Mouse (Mus musculus) heart, postnatal 0 days (tissue): ENCODE data around the gene Cbl. TPM values are rescaled to one million over a fixed set of nuclear protein-coding genes. Genes with fewer than 3 reads are reported as not detected.

Source experiments
- ATAC-seq: fragments of 200-750 bp; cut with Nextera tagmentation; 2 replicates; pipeline ENCODE4 v1.8.0; 2017; ENCODE audit warnings: low read depth, moderate number of reproducible peaks, moderate library complexity; ENCODE audit not compliant: insufficient read depth
- DNase-seq: peaks from one replicate; pipeline ENCODE4 v3.0.0-alpha.2; 2016; ENCODE audit warnings: low spot score
- H3K27ac ChIP-seq: fragments of 300-500 bp; sonication (generic); 2 replicates; pipeline ENCODE4 v1.5.1; 2014; ENCODE audit warnings: low read depth, mild to moderate bottlenecking
- H3K27me3 ChIP-seq: fragments of 300-500 bp; sonication (generic); 2 replicates; pipeline ENCODE4 v1.6.1; 2014; ENCODE audit warnings: low read length, mixed read lengths; ENCODE audit not compliant: control insufficient read depth, insufficient read depth
- H3K36me3 ChIP-seq: fragments of 300-500 bp; sonication (generic); replicated peaks from 2 replicates; pipeline ENCODE4 v1.6.1; 2014; ENCODE audit warnings: low read length, mixed read lengths; ENCODE audit not compliant: control insufficient read depth, insufficient read depth
- H3K4me1 ChIP-seq: fragments of 300-500 bp; sonication (generic); 2 replicates; pipeline ENCODE4 v1.6.1; 2014; ENCODE audit warnings: antibody characterized with exemption; ENCODE audit not compliant: control insufficient read depth, insufficient read depth
- H3K4me2 ChIP-seq: fragments of 300-500 bp; sonication (generic); 2 replicates; pipeline ENCODE4 v1.6.1; 2014; ENCODE audit warnings: low read depth, mild to moderate bottlenecking, low read length, moderate library complexity
- H3K4me3 ChIP-seq: fragments of 300-500 bp; sonication (generic); 2 replicates; pipeline ENCODE4 v1.5.1; 2014; ENCODE audit warnings: low read depth, low read length
- H3K9ac ChIP-seq: fragments of 300-500 bp; sonication (generic); replicated peaks from 2 replicates; pipeline ENCODE4 v1.6.1; 2014; ENCODE audit warnings: low read depth, low read length, mixed read lengths
- H3K9me3 ChIP-seq: fragments of 300-500 bp; sonication (generic); replicated peaks from 2 replicates; pipeline ENCODE4 v1.6.1; 2016; ENCODE audit warnings: low read length; ENCODE audit not compliant: control insufficient read depth
- CTCF ChIP-seq: IDR thresholded peaks from 2 replicates; pipeline ENCODE4 v1.5.1; 2016; ENCODE audit warnings: antibody characterized with exemption, control low read depth, low read depth
- EP300 ChIP-seq: IDR thresholded peaks from 2 replicates; pipeline ENCODE4 v1.6.1; 2016; ENCODE audit warnings: antibody characterized with exemption, low read depth
- WGBS: fragments of 180-500 bp; shearing (Covaris S2); extraction: QIAGEN DNeasy Blood & Tissue Kit; methylation state at CpG from one replicate; pipeline ENCODE4 v1.1.7; 2014; 5-methylcytosine and 5-hydroxymethylcytosine counted together
- polyA plus RNA-seq: library from polyadenylated mRNA; unstranded; fragments of >200 nt; fragmentation: Nextera tagmentation; extraction: Ambion mirVana; gene quantifications from 2 replicates; pipeline ENCODE4 v1.2.1, GENCODE M21; 2015
- total RNA-seq: library from RNA; depleted of rRNA; stranded (reverse); fragments of >200 nt; gene quantifications from 2 replicates; pipeline ENCODE4 v1.2.3, GENCODE M21; 2014; ENCODE audit warnings: low replicate concordance

Gene Cbl
- total and polyA plus RNA-seq, 2 experiments from 2014 or later = 5.2 to 17.6 TPM

DNA sequence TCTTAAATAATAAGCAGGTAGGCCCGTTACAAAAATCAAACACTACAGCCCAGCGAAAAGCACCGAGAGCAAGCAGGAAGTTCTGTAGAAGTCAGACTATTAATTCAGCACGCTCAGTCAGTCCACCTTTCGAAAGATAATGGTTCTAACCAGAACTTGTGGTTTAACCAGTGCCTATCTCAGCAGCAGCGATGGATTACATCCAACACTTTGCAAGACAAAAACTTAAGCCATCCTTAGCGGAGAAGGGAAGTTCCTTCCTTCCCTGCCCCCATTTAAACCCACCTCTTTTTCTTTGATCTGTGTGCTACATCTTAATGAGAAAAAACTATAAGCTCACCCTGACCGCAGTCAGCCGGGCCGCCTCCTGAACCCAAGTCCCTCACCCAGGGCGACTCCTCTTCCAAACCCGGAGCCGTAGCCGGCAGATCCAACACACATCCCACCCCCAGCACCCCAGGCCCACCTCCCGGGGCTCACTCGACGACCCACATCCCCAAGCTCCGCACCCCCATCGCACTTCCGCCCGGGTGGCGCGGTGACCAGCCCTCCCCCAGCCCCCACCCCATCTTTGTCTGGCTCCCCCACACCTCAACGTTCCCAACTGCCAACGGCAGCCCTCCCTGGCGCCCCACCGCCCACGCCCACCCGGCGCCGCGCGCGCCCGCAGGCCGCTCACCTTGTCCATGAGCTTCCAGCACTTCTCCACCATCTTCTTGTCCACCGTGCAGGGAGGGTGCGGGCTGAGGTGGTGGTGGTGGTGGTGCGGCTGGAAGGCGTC, 638 bp downstream of the Cbl start:
- WGBS = under 1% methylated on average over 39 of the region's 40 CpGs
- peak overlapping the region; percentile 75 for H3K4me2 ChIP-seq
- no peak for TF ChIP-seq CTCF
- TF ChIP-seq EP300 = no peak; the same call in 1 of the 2 replicates

DNA sequence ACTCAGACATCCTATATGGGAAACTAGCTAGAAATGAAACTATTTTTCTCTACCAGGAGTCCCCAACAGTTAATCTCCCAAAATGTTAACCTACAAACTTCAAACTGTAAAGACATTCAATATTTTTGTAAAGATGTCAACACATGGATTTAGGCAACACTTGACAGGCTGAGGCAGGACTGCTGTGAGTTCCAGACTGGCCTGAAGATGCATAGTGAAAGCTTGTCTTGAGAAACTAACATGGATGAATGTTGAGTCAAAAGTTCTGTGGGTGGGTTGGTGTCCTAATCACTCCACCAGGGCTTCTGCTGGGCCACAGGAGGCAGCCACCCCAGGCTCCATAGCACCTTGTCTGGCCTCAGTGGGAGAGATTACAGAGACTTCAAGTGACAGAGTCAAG, 2.2 kb downstream of the Cbl start:
- Histone ChIP-seq H3K9me3 (no peaks in the 10 kb centered on the region), H3K4me3 (no peak overlapping the region), H3K4me2 (peak overlapping the region; percentile 75; the same call in 1 of the 2 replicates), H3K27ac (no peak overlapping the region), H3K4me1 (peaks cover 29% of the 10 kb centered on the region), H3K27me3 (no peaks in the 10 kb centered on the region), H3K36me3 (no peaks in the 10 kb centered on the region), H3K9ac (no peak overlapping the region)
- TF ChIP-seq EP300 (no peak), CTCF (no peak)
- ATAC-seq (no peak), DNase-seq (no peak)

More for the DNA sequence above, 638 bp downstream of the Cbl start:
- no peaks in the 10 kb centered on the region for H3K27me3 ChIP-seq
- DNase-seq (peak; percentile 16), ATAC-seq (peak; percentile 55)
- peak overlapping the region; percentile 75 for H3K4me3 ChIP-seq
- peaks cover 29% of the 10 kb centered on the region for H3K4me1 ChIP-seq
- no peaks in the 10 kb centered on the region for H3K9me3 ChIP-seq
- H3K9ac ChIP-seq = peak overlapping the region; percentile 84
- no peaks in the 10 kb centered on the region for H3K36me3 ChIP-seq
- peak overlapping the region; percentile 88 for H3K27ac ChIP-seq

GRCm38 (mm10) chr9:44225993-44226392, 7.9 kb downstream of the Cbl start:
- H3K4me2 ChIP-seq = no peak overlapping the region
- H3K4me1 ChIP-seq = 0 out of 2 replicates have a peak, but pooled peaks cover 26% of the 10 kb centered on the region
- TF ChIP-seq EP300 (no peak), CTCF (no peak)
- peak overlapping the region; percentile 51; the same call in 1 of the 2 replicates for H3K27ac ChIP-seq
- ATAC-seq = no peak
- no peaks in the 10 kb centered on the region for H3K9me3 ChIP-seq
- no peaks in the 10 kb centered on the region for H3K27me3 ChIP-seq
- 26% methylated on average over 6 of the region's 6 CpGs for WGBS
- H3K9ac ChIP-seq = no peak overlapping the region
- no peaks in the 10 kb centered on the region for H3K36me3 ChIP-seq
- H3K4me3 ChIP-seq = no peak overlapping the region
- DNase-seq = peak; percentile 33

- no peak overlapping the region for H3K4me2 ChIP-seq
- 96% methylated on average over 14 of the region's 14 CpGs for WGBS
- H3K27ac ChIP-seq = no peak overlapping the region
- no peaks in the 10 kb centered on the region for H3K9me3 ChIP-seq
- no peak for TF ChIP-seq CTCF
- no peaks in the 10 kb centered on the region for H3K27me3 ChIP-seq
- H3K36me3 ChIP-seq = peaks cover 4% of the 10 kb centered on the region; the same call in 1 of the 2 replicates
- H3K4me3 ChIP-seq = no peak overlapping the region
- no peak overlapping the region for H3K9ac ChIP-seq
- DNase-seq (no peak), ATAC-seq (no peak)
- H3K4me1 ChIP-seq = no peaks in the 10 kb centered on the region
Measured at GRCm38 (mm10) chr9:44213538-44213937, 20.3 kb downstream of the Cbl start.

DNA sequence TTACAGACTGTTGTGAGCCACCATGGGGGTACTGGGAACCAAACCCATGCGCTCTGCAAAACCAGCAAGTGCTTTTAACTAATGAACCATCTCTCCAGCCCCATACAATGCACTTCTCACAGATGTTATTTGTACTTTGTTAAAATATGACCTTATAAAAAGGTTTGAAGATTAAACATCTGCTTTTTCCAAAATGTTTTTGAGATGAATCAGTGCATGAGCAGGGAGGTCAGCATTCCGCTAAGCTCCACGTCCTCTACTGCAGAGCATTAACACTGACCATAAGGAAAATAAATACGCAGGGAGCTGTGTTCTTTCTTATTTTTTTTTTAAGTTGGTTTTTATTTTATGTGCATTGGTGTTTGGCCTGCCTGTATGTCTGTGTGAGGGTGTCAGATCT, 21.4 kb downstream of the Cbl start:
- peaks cover 4% of the 10 kb centered on the region; the same call in 1 of the 2 replicates for H3K36me3 ChIP-seq
- H3K4me2 ChIP-seq = no peak overlapping the region
- H3K4me3 ChIP-seq = no peak overlapping the region
- no peaks in the 10 kb centered on the region for H3K4me1 ChIP-seq
- H3K9me3 ChIP-seq = no peaks in the 10 kb centered on the region
- H3K9ac ChIP-seq = no peak overlapping the region
- DNase-seq = no peak
- no peak for ATAC-seq
- H3K27me3 ChIP-seq = no peaks in the 10 kb centered on the region
- no peak overlapping the region for H3K27ac ChIP-seq
- 87% methylated on average over 4 of the region's 4 CpGs for WGBS
- TF ChIP-seq EP300 = no peak
- TF ChIP-seq CTCF = no peak

DNA sequence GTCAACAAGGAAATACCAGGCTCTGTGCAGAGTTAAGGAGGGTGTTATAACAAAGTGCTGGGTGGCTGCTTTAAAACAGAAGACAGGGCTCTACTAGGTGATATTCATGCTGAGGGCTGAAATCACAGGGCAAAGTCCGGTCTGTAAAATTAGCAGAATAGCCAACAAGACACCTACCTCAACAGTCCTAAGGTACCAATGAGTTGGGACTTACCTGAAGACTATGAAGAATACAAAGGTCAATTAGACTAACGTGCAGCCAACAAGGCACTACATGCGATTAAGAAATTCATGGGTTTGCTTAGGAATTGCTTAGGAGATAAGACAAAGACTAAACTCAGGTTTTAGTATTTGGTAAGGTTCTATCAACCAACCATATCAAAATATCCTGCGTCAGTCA, 24.4 kb downstream of the Cbl start:
- no peak for DNase-seq
- Histone ChIP-seq H3K27ac (no peak overlapping the region), H3K4me2 (no peak overlapping the region), H3K36me3 (peaks cover 4% of the 10 kb centered on the region; the same call in 1 of the 2 replicates), H3K4me1 (no peaks in the 10 kb centered on the region), H3K9ac (no peak overlapping the region), H3K9me3 (no peaks in the 10 kb centered on the region), H3K4me3 (no peak overlapping the region), H3K27me3 (no peaks in the 10 kb centered on the region)
- TF ChIP-seq CTCF (no peak), EP300 (no peak)
- WGBS = 89% methylated on average over 4 of the region's 4 CpGs
- ATAC-seq = no peak
